Mouse (Mus musculus): ENCODE data around the gene Slc25a13. TPM values are rescaled to one million over a fixed set of nuclear protein-coding genes. Genes with fewer than 3 reads are reported as not detected.
"Not testable (repeated sequence)": the region's sequence is repeated elsewhere in the genome, so short reads cannot be mapped to it uniquely, and the experiment has no call there.

Slc25a13 gene
- polyA plus RNA-seq, 1 experiment from 2014 or later, result 11.8 TPM

GRCm38 (mm10) chr6:6183601-6184000, 33.4 kb downstream of the Slc25a13 start:
- no peak overlapping the region for H3K9ac ChIP-seq (ENCODE audit: low read length)
- ATAC-seq (no peak), DNase-seq (ENCODE audit: low spot score) (no peak)
- H3K9me3 ChIP-seq (replicated peaks; ENCODE audit: control insufficient read depth, low read length), result no peaks in the 10 kb centered on the region
- WGBS, result 57% methylated on average over 8 of the region's 8 CpGs
- H3K4me3 ChIP-seq (ENCODE audit: low read depth, low read length), result no peak overlapping the region
- no peaks in the 10 kb centered on the region for H3K27me3 ChIP-seq (replicated peaks; ENCODE audit: control insufficient read depth, insufficient read depth, low read length)
- no peak overlapping the region for H3K4me2 ChIP-seq (ENCODE audit: low read length)
- no peaks in the 10 kb centered on the region for H3K36me3 ChIP-seq (ENCODE audit: control insufficient read depth, insufficient read depth, low read length)
- H3K27ac ChIP-seq (ENCODE audit: low read depth, low read length), result no peak overlapping the region
- no peaks in the 10 kb centered on the region for H3K4me1 ChIP-seq (ENCODE audit: control insufficient read depth, insufficient read depth, low read length)

GRCm38 (mm10) chr6:6182191-6182590, 34.8 kb downstream of the Slc25a13 start:
- no peaks in the 10 kb centered on the region for H3K9me3 ChIP-seq (replicated peaks; ENCODE audit: control insufficient read depth, low read length)
- no peaks in the 10 kb centered on the region for H3K27me3 ChIP-seq (replicated peaks; ENCODE audit: control insufficient read depth, insufficient read depth, low read length)
- no peaks in the 10 kb centered on the region for H3K36me3 ChIP-seq (ENCODE audit: control insufficient read depth, insufficient read depth, low read length)
- 97% methylated on average over 7 of the region's 7 CpGs for WGBS
- no peak; the same call in 1 of the 2 replicates for ATAC-seq
- H3K27ac ChIP-seq (ENCODE audit: low read depth, low read length), result no peak overlapping the region
- H3K4me1 ChIP-seq (ENCODE audit: control insufficient read depth, insufficient read depth, low read length), result no peaks in the 10 kb centered on the region
- no peak for DNase-seq (ENCODE audit: low spot score)
- H3K4me3 ChIP-seq (ENCODE audit: low read depth, low read length), result no peak overlapping the region
- no peak overlapping the region for H3K4me2 ChIP-seq (ENCODE audit: low read length)
- no peak overlapping the region for H3K9ac ChIP-seq (ENCODE audit: low read length)

- ATAC-seq; H3K27me3 ChIP-seq (replicated peaks; ENCODE audit: control insufficient read depth, insufficient read depth, low read length); H3K27ac ChIP-seq (ENCODE audit: low read depth, low read length); DNase-seq (ENCODE audit: low spot score); H3K9me3 ChIP-seq (replicated peaks; ENCODE audit: control insufficient read depth, low read length); H3K36me3 ChIP-seq (ENCODE audit: control insufficient read depth, insufficient read depth, low read length); H3K9ac ChIP-seq (ENCODE audit: low read length); H3K4me2 ChIP-seq (ENCODE audit: low read length); H3K4me3 ChIP-seq (ENCODE audit: low read depth, low read length): not testable (repeated sequence)
- WGBS, result 94% methylated on average over 15 of the region's 15 CpGs
- H3K4me1 ChIP-seq (ENCODE audit: control insufficient read depth, insufficient read depth, low read length), result peaks cover 17% of the 10 kb centered on the region
Observed at GRCm38 (mm10) chr6:6178341-6178740, 38.6 kb downstream of the Slc25a13 start.

- 29% methylated on average over 5 of the region's 5 CpGs for WGBS
- no peak for ATAC-seq
Observed at GRCm38 (mm10) chr6:6175350-6175971, 41.5 kb downstream of the Slc25a13 start.

GRCm38 (mm10) chr6:6173935-6174561, 42.9 kb downstream of the Slc25a13 start:
- Histone ChIP-seq H3K9me3 (replicated peaks; ENCODE audit: control insufficient read depth, low read length) (no peaks in the 10 kb centered on the region), H3K9ac (ENCODE audit: low read length) (no peak overlapping the region), H3K4me2 (ENCODE audit: low read length) (peak overlapping the region; percentile 33; the same call in 1 of the 2 replicates), H3K36me3 (ENCODE audit: control insufficient read depth, insufficient read depth, low read length) (no peaks in the 10 kb centered on the region), H3K4me1 (ENCODE audit: control insufficient read depth, insufficient read depth, low read length) (peaks cover 28% of the 10 kb centered on the region), H3K27ac (ENCODE audit: low read depth, low read length) (peak overlapping the region; percentile 64), H3K27me3 (replicated peaks; ENCODE audit: control insufficient read depth, insufficient read depth, low read length) (no peaks in the 10 kb centered on the region), H3K4me3 (ENCODE audit: low read depth, low read length) (no peak overlapping the region)
- WGBS, result 5% methylated on average over 9 of the region's 9 CpGs
- DNase-seq (ENCODE audit: low spot score), result peak; percentile 92
- peak; percentile 87 for ATAC-seq

More at GRCm38 (mm10) chr6:6175350-6175971, 41.5 kb downstream of the Slc25a13 start:
- Histone ChIP-seq H3K36me3 (ENCODE audit: control insufficient read depth, insufficient read depth, low read length) (no peaks in the 10 kb centered on the region), H3K9me3 (replicated peaks; ENCODE audit: control insufficient read depth, low read length) (no peaks in the 10 kb centered on the region), H3K4me1 (ENCODE audit: control insufficient read depth, insufficient read depth, low read length) (peaks cover 24% of the 10 kb centered on the region), H3K27ac (ENCODE audit: low read depth, low read length) (no peak overlapping the region), H3K4me2 (ENCODE audit: low read length) (no peak overlapping the region), H3K9ac (ENCODE audit: low read length) (no peak overlapping the region), H3K4me3 (ENCODE audit: low read depth, low read length) (no peak overlapping the region), H3K27me3 (replicated peaks; ENCODE audit: control insufficient read depth, insufficient read depth, low read length) (no peaks in the 10 kb centered on the region)
- DNase-seq (ENCODE audit: low spot score), result no peak

- WGBS, result 6% methylated on average over 15 of the region's 15 CpGs
- Histone ChIP-seq H3K36me3 (ENCODE audit: control insufficient read depth, insufficient read depth, low read length) (no peaks in the 10 kb centered on the region), H3K4me1 (ENCODE audit: control insufficient read depth, insufficient read depth, low read length) (peaks cover 32% of the 10 kb centered on the region), H3K9me3 (replicated peaks; ENCODE audit: control insufficient read depth, low read length) (no peaks in the 10 kb centered on the region), H3K4me3 (ENCODE audit: low read depth, low read length) (no peak overlapping the region), H3K4me2 (ENCODE audit: low read length) (peak overlapping the region; percentile 33; the same call in 1 of the 2 replicates), H3K9ac (ENCODE audit: low read length) (no peak overlapping the region), H3K27ac (ENCODE audit: low read depth, low read length) (peak overlapping the region; percentile 64), H3K27me3 (replicated peaks; ENCODE audit: control insufficient read depth, insufficient read depth, low read length) (no peaks in the 10 kb centered on the region)
- ATAC-seq (peak; percentile 65), DNase-seq (ENCODE audit: low spot score) (peak; percentile 82)
Observed at GRCm38 (mm10) chr6:6173166-6173934, 43.6 kb downstream of the Slc25a13 start.

GRCm38 (mm10) chr6:6168566-6169134, 48.3 kb downstream of the Slc25a13 start:
- Histone ChIP-seq H3K9ac (ENCODE audit: low read length) (no peak overlapping the region), H3K4me3 (ENCODE audit: low read depth, low read length) (no peak overlapping the region), H3K4me2 (ENCODE audit: low read length) (no peak overlapping the region), H3K27ac (ENCODE audit: low read depth, low read length) (no peak overlapping the region), H3K27me3 (replicated peaks; ENCODE audit: control insufficient read depth, insufficient read depth, low read length) (0 out of 2 replicates have a peak, but pooled peaks cover 7% of the 10 kb centered on the region), H3K36me3 (ENCODE audit: control insufficient read depth, insufficient read depth, low read length) (no peaks in the 10 kb centered on the region), H3K4me1 (ENCODE audit: control insufficient read depth, insufficient read depth, low read length) (peaks cover 21% of the 10 kb centered on the region), H3K9me3 (replicated peaks; ENCODE audit: control insufficient read depth, low read length) (no peaks in the 10 kb centered on the region)
- WGBS, result 47% methylated on average over 11 of the region's 11 CpGs
- ATAC-seq, result peak; percentile 43
- peak; percentile 70 for DNase-seq (ENCODE audit: low spot score)

- Histone ChIP-seq H3K9me3 (replicated peaks; ENCODE audit: control insufficient read depth, low read length) (no peaks in the 10 kb centered on the region), H3K27me3 (replicated peaks; ENCODE audit: control insufficient read depth, insufficient read depth, low read length) (0 out of 2 replicates have a peak, but pooled peaks cover 7% of the 10 kb centered on the region), H3K9ac (ENCODE audit: low read length) (no peak overlapping the region), H3K36me3 (ENCODE audit: control insufficient read depth, insufficient read depth, low read length) (no peaks in the 10 kb centered on the region), H3K27ac (ENCODE audit: low read depth, low read length) (no peak overlapping the region), H3K4me3 (ENCODE audit: low read depth, low read length) (no peak overlapping the region), H3K4me2 (ENCODE audit: low read length) (no peak overlapping the region), H3K4me1 (ENCODE audit: control insufficient read depth, insufficient read depth, low read length) (peaks cover 18% of the 10 kb centered on the region)
- ATAC-seq (no peak), DNase-seq (ENCODE audit: low spot score) (peak; percentile 52)
- 81% methylated on average over 10 of the region's 10 CpGs for WGBS
Observed at GRCm38 (mm10) chr6:6167339-6168126, 49.4 kb downstream of the Slc25a13 start.
